Mouse (Mus musculus): Measurements from ENCODE around the gene Cars2. TPM values are rescaled to one million over a fixed set of nuclear protein-coding genes. Genes with fewer than 3 reads are reported as not detected.
"Not testable (repeated sequence)": the region's sequence is repeated elsewhere in the genome, so short reads cannot be mapped to it uniquely, and the experiment has no call there.

Cars2 gene
- polyA plus RNA-seq, 1 experiment from 2014 or later, result 28.2 TPM

- Histone ChIP-seq H3K9me3 (replicated peaks) (no peaks in the 10 kb centered on the region), H3K27me3 (replicated peaks) (no peaks in the 10 kb centered on the region), H3K36me3 (no peaks in the 10 kb centered on the region), H3K4me2 (peak overlapping the region; percentile 80), H3K4me3 (peak overlapping the region; percentile 73), H3K9ac (peak overlapping the region; percentile 96), H3K27ac (ENCODE audit: poor library complexity, severe bottlenecking) (peak overlapping the region; percentile 98), H3K4me1 (replicated peaks) (peaks cover 28% of the 10 kb centered on the region)
- under 1% methylated on average over 102 of the region's 103 CpGs for whole genome bisulfite sequencing
- ATAC-seq (ENCODE audit: insufficient number of reproducible peaks, low FRiP score), result peak; percentile 88
Measured at GRCm38 (mm10) chr8:11555720-11556591, 5.4 kb upstream of the Cars2 start.

GRCm38 (mm10) chr8:11554799-11555719 lies 4.5 kb upstream of the Cars2 start, which contains the start of gene Ing1:
TSS of gene Ing1 (plus strand) at chr8:11555571.
- Histone ChIP-seq H3K9ac (peak within 1 kb of the TSS; percentile 96), H3K4me3 (peak within 1 kb of the TSS; percentile 73), H3K4me2 (peak within 1 kb of the TSS; percentile 80), H3K4me1 (replicated peaks) (peaks cover 26% of the 10 kb centered on the region), H3K27ac (ENCODE audit: poor library complexity, severe bottlenecking) (peak within 1 kb of the TSS; percentile 98), H3K36me3 (no peaks in the 10 kb centered on the region), H3K27me3 (replicated peaks) (no peaks in the 10 kb centered on the region), H3K9me3 (replicated peaks) (no peaks in the 10 kb centered on the region)
- ATAC-seq (ENCODE audit: insufficient number of reproducible peaks, low FRiP score), result peak; percentile 82
- under 1% methylated on average over 52 of the region's 52 CpGs for WGBS

- Histone ChIP-seq H3K4me1 (replicated peaks) (peaks cover 18% of the 10 kb centered on the region), H3K9me3 (replicated peaks) (no peaks in the 10 kb centered on the region), H3K36me3 (no peaks in the 10 kb centered on the region), H3K27me3 (replicated peaks) (no peaks in the 10 kb centered on the region), H3K9ac (no peak overlapping the region), H3K27ac (ENCODE audit: poor library complexity, severe bottlenecking) (no peak overlapping the region), H3K4me3 (no peak overlapping the region), H3K4me2 (no peak overlapping the region)
- WGBS, result 74% methylated on average over 10 of the region's 10 CpGs
- ATAC-seq (ENCODE audit: insufficient number of reproducible peaks, low FRiP score), result no peak
Measured at GRCm38 (mm10) chr8:11552390-11552789, 1.8 kb upstream of the Cars2 start.

- H3K9ac ChIP-seq; H3K27ac ChIP-seq (ENCODE audit: poor library complexity, severe bottlenecking); H3K27me3 ChIP-seq (replicated peaks); H3K4me2 ChIP-seq; H3K4me3 ChIP-seq; H3K9me3 ChIP-seq (replicated peaks); ATAC-seq (ENCODE audit: insufficient number of reproducible peaks, low FRiP score); H3K36me3 ChIP-seq: not testable (repeated sequence)
- peaks cover 18% of the 10 kb centered on the region for H3K4me1 ChIP-seq (replicated peaks)
- WGBS, result 77% methylated on average over 4 of the region's 4 CpGs
Measured at GRCm38 (mm10) chr8:11551497-11551896, 914 bp upstream of the Cars2 start.

GRCm38 (mm10) chr8:11549706-11550105 lies 877 bp downstream of the Cars2 start:
- Histone ChIP-seq H3K27me3 (replicated peaks) (no peaks in the 10 kb centered on the region), H3K9me3 (replicated peaks) (no peaks in the 10 kb centered on the region), H3K4me1 (replicated peaks) (peaks cover 18% of the 10 kb centered on the region), H3K27ac (ENCODE audit: poor library complexity, severe bottlenecking) (no peak overlapping the region), H3K4me2 (peak overlapping the region; percentile 73), H3K9ac (peak overlapping the region; percentile 78; the same call in 1 of the 2 replicates), H3K4me3 (peak overlapping the region; percentile 62), H3K36me3 (peaks cover 18% of the 10 kb centered on the region)
- WGBS, result 22% methylated on average over 7 of the region's 7 CpGs
- no peak for ATAC-seq (ENCODE audit: insufficient number of reproducible peaks, low FRiP score)

- ATAC-seq (ENCODE audit: insufficient number of reproducible peaks, low FRiP score), result no peak
- WGBS, result 68% methylated on average over 6 of the region's 6 CpGs
Measured at GRCm38 (mm10) chr8:11547063-11547462, 3.5 kb downstream of the Cars2 start.

GRCm38 (mm10) chr8:11544386-11544785 lies 6.2 kb downstream of the Cars2 start:
- no peak for ATAC-seq (ENCODE audit: insufficient number of reproducible peaks, low FRiP score)
- Histone ChIP-seq H3K4me1 (replicated peaks) (no peaks in the 10 kb centered on the region), H3K9me3 (replicated peaks) (0 out of 2 replicates have a peak, but pooled peaks cover 7% of the 10 kb centered on the region), H3K27me3 (replicated peaks) (no peaks in the 10 kb centered on the region), H3K4me2 (no peak overlapping the region), H3K27ac (ENCODE audit: poor library complexity, severe bottlenecking) (no peak overlapping the region), H3K4me3 (no peak overlapping the region), H3K9ac (no peak overlapping the region), H3K36me3 (peaks cover 59% of the 10 kb centered on the region)
- WGBS, result 43% methylated on average over 3 of the region's 3 CpGs

More at GRCm38 (mm10) chr8:11547063-11547462, 3.5 kb downstream of the Cars2 start:
- H3K4me2 ChIP-seq, result no peak overlapping the region
- no peak overlapping the region for H3K27ac ChIP-seq (ENCODE audit: poor library complexity, severe bottlenecking)
- H3K9me3 ChIP-seq (replicated peaks), result no peaks in the 10 kb centered on the region
- H3K4me3 ChIP-seq, result no peak overlapping the region
- peaks cover 34% of the 10 kb centered on the region for H3K36me3 ChIP-seq
- H3K9ac ChIP-seq, result no peak overlapping the region
- H3K27me3 ChIP-seq (replicated peaks), result no peaks in the 10 kb centered on the region
- H3K4me1 ChIP-seq (replicated peaks), result peaks cover 10% of the 10 kb centered on the region

- no peak overlapping the region for H3K4me2 ChIP-seq
- no peaks in the 10 kb centered on the region for H3K27me3 ChIP-seq (replicated peaks)
- no peak overlapping the region for H3K27ac ChIP-seq (ENCODE audit: poor library complexity, severe bottlenecking)
- H3K4me3 ChIP-seq, result no peak overlapping the region
- WGBS, result 80% methylated on average over 4 of the region's 4 CpGs
- no peak overlapping the region for H3K9ac ChIP-seq
- H3K4me1 ChIP-seq (replicated peaks), result no peaks in the 10 kb centered on the region
- ATAC-seq (ENCODE audit: insufficient number of reproducible peaks, low FRiP score), result no peak
- 0 out of 2 replicates have a peak, but pooled peaks cover 7% of the 10 kb centered on the region for H3K9me3 ChIP-seq (replicated peaks)
- H3K36me3 ChIP-seq, result peaks cover 68% of the 10 kb centered on the region
Measured at GRCm38 (mm10) chr8:11542866-11543265, 7.7 kb downstream of the Cars2 start.

GRCm38 (mm10) chr8:11542031-11542430 lies 8.6 kb downstream of the Cars2 start:
- no peak for ATAC-seq (ENCODE audit: insufficient number of reproducible peaks, low FRiP score)
- Histone ChIP-seq H3K4me3 (no peak overlapping the region), H3K36me3 (peaks cover 67% of the 10 kb centered on the region), H3K27me3 (replicated peaks) (no peaks in the 10 kb centered on the region), H3K9me3 (replicated peaks) (0 out of 2 replicates have a peak, but pooled peaks cover 7% of the 10 kb centered on the region), H3K27ac (ENCODE audit: poor library complexity, severe bottlenecking) (no peak overlapping the region), H3K4me1 (replicated peaks) (no peaks in the 10 kb centered on the region), H3K4me2 (no peak overlapping the region), H3K9ac (no peak overlapping the region)
- 82% methylated on average over 12 of the region's 12 CpGs for WGBS

- no peak overlapping the region for H3K4me3 ChIP-seq
- no peak for ATAC-seq (ENCODE audit: insufficient number of reproducible peaks, low FRiP score)
- no peak overlapping the region for H3K27ac ChIP-seq (ENCODE audit: poor library complexity, severe bottlenecking)
- no peaks in the 10 kb centered on the region for H3K4me1 ChIP-seq (replicated peaks)
- H3K9ac ChIP-seq, result no peak overlapping the region
- H3K9me3 ChIP-seq (replicated peaks), result 0 out of 2 replicates have a peak, but pooled peaks cover 7% of the 10 kb centered on the region
- peaks cover 61% of the 10 kb centered on the region for H3K36me3 ChIP-seq
- no peak overlapping the region for H3K4me2 ChIP-seq
- WGBS, result 89% methylated on average over 8 of the region's 8 CpGs
- H3K27me3 ChIP-seq (replicated peaks), result no peaks in the 10 kb centered on the region
Measured at GRCm38 (mm10) chr8:11540182-11540581, 10.4 kb downstream of the Cars2 start.

GRCm38 (mm10) chr8:11539049-11539448 lies 11.5 kb downstream of the Cars2 start:
- H3K36me3 ChIP-seq, result peaks cover 64% of the 10 kb centered on the region
- H3K27me3 ChIP-seq (replicated peaks), result no peaks in the 10 kb centered on the region
- H3K4me1 ChIP-seq (replicated peaks), result no peaks in the 10 kb centered on the region
- H3K9ac ChIP-seq, result no peak overlapping the region
- no peak overlapping the region for H3K4me3 ChIP-seq
- H3K27ac ChIP-seq (ENCODE audit: poor library complexity, severe bottlenecking), result no peak overlapping the region
- H3K9me3 ChIP-seq (replicated peaks), result 0 out of 2 replicates have a peak, but pooled peaks cover 7% of the 10 kb centered on the region
- WGBS, result 92% methylated on average over 4 of the region's 4 CpGs
- ATAC-seq (ENCODE audit: insufficient number of reproducible peaks, low FRiP score), result no peak
- no peak overlapping the region for H3K4me2 ChIP-seq

Measured in heart, embryonic 12.5 days (tissue).